Mouse (Mus musculus) neutrophil, adult 59 days (primary cell): Measurements from ENCODE around the gene Slc25a29. TPM values are rescaled to one million over a fixed set of nuclear protein-coding genes. Genes with fewer than 3 reads are reported as not detected.

Source experiments
- total RNA-seq, 2 experiments: library from RNA; stranded (reverse); gene quantifications; 1 replicate in 1 of 2; 2 replicates in 1 of 2; pipeline ENCODE4 v1.2.4; 2023

Gene Slc25a29
- total RNA-seq, result 1 to 10 TPM; 2.6 to 3.2 TPM

GRCm38 (mm10) chr12:108835840-108836409, at the start of gene Slc25a29, which contains the start of gene Slc25a47:
Slc25a29 (minus strand) TSS chr12:108835883.
Slc25a47 (plus strand) TSS chr12:108836046.

GRCm38 (mm10) chr12:108792546-108793452, 42.9 kb downstream of the Slc25a29 start, which contains the start of gene Yy1:
Yy1 (plus strand) TSS chr12:108792973.

Other genes with a start within 250 kb of the Slc25a29 start
- gene Degs2, start 133.6 kb downstream of the Slc25a29 start, total RNA-seq, result not detected
- 10 to 100 TPM; 60.6 to 66.7 TPM for gene Yy1, start 42.9 kb downstream of the Slc25a29 start, total RNA-seq
- 1 to 10 TPM; 1.1 to 2.1 TPM for gene Slc25a47, start 163 bp upstream of the Slc25a29 start, total RNA-seq
- gene Wdr25, start 57.7 kb upstream of the Slc25a29 start, total RNA-seq, result 1 to 10 TPM; 5.6 to 6.1 TPM
- gene Wars, start 58.3 kb upstream of the Slc25a29 start, total RNA-seq, result 10 to 100 TPM; 22.0 to 22.5 TPM
- not detected for gene Begain, start 232.3 kb upstream of the Slc25a29 start, total RNA-seq